Mouse (Mus musculus) liver, embryonic 14.5 days (tissue): ENCODE measurements around the gene Pgbd5. TPM values are rescaled to one million over a fixed set of nuclear protein-coding genes. Genes with fewer than 3 reads are reported as not detected.

Experiments used
- ATAC-seq: fragments of 200-750 bp; cut with Nextera tagmentation; 2 replicates; pipeline ENCODE4 v1.8.0; 2017; ENCODE audit warnings: moderate number of reproducible peaks, mild to moderate bottlenecking, moderate library complexity; ENCODE audit not compliant: insufficient read depth
- DNase-seq, 3 experiments: peaks; one replicate each; pipeline ENCODE4 v3.0.0-alpha.2; 2012 to 2013; ENCODE audit warnings: low read depth in 3 of 3, low spot score in 3 of 3
- H3K27ac ChIP-seq: fragments of 300-500 bp; sonication (generic); 2 replicates; pipeline ENCODE4 v1.5.1; 2014; ENCODE audit warnings: moderate library complexity, mild to moderate bottlenecking, control low read depth, inconsistent platforms
- H3K27me3 ChIP-seq: fragments of 300-500 bp; sonication (generic); 2 replicates; pipeline ENCODE4 v1.6.1; 2014; ENCODE audit warnings: mild to moderate bottlenecking, low read length, moderate library complexity; ENCODE audit not compliant: control insufficient read depth, insufficient read depth
- H3K36me3 ChIP-seq: fragments of 300-500 bp; sonication (generic); replicated peaks from 2 replicates; pipeline ENCODE4 v1.6.1; 2014; ENCODE audit warnings: low read depth; ENCODE audit not compliant: control insufficient read depth, insufficient read depth
- H3K4me1 ChIP-seq, 2 experiments: fragments of 200-500 bp in 1 of 2; fragments of 300-500 bp in 1 of 2; sonication (generic) in 1 of 2; replicated peaks; 2 replicates each; pipeline ENCODE4 v1.6.1; 2012 to 2014; ENCODE audit warnings: antibody characterized with exemption in 1 of 2, inconsistent platforms in 1 of 2, low read length in 1 of 2; ENCODE audit not compliant: control insufficient read depth in 2 of 2, insufficient read depth in 2 of 2
- H3K4me2 ChIP-seq: fragments of 300-500 bp; sonication (generic); 2 replicates; pipeline ENCODE4 v1.6.1; 2014; ENCODE audit warnings: low read depth, mild to moderate bottlenecking, control low read depth, moderate library complexity
- H3K4me3 ChIP-seq, 2 experiments: fragments of 200-500 bp in 1 of 2; fragments of 300-500 bp in 1 of 2; sonication (generic) in 1 of 2; 2 replicates each; pipeline ENCODE4 v1.5.1; 2012 to 2014; ENCODE audit warnings: low read depth in 2 of 2, low read length in 2 of 2, mild to moderate bottlenecking in 2 of 2, control low read depth in 1 of 2, inconsistent platforms in 1 of 2, moderate library complexity in 1 of 2; ENCODE audit not compliant: insufficient read depth in 1 of 2
- H3K9ac ChIP-seq: fragments of 300-500 bp; sonication (generic); replicated peaks from 2 replicates; pipeline ENCODE4 v1.6.1; 2014; ENCODE audit warnings: mild to moderate bottlenecking, control low read depth, moderate library complexity
- H3K9me3 ChIP-seq: fragments of 300-500 bp; sonication (generic); 2 replicates; pipeline ENCODE4 v1.6.1; 2016; ENCODE audit warnings: low read length, mixed read lengths; ENCODE audit not compliant: control insufficient read depth
- CTCF ChIP-seq: IDR thresholded peaks from 2 replicates; pipeline ENCODE4 v1.5.1; 2016; ENCODE audit warnings: antibody characterized with exemption, low read depth, control low read depth
- EP300 ChIP-seq: IDR thresholded peaks from 2 replicates; pipeline ENCODE4 v1.6.1; 2016; ENCODE audit warnings: antibody characterized with exemption, low read depth
- WGBS: fragments of 180-500 bp; shearing (Covaris S2); extraction: QIAGEN DNeasy Blood & Tissue Kit; methylation state at CpG from one replicate; pipeline ENCODE4 v1.1.7; 2014; ENCODE audit not compliant: insufficient replicate concordance; 5-methylcytosine and 5-hydroxymethylcytosine counted together
- polyA plus RNA-seq, 2 experiments: library from polyadenylated mRNA; depleted of rRNA in 1 of 2; stranded (reverse) in 1 of 2; unstranded in 1 of 2; fragments of >200 nt; fragmentation: Nextera tagmentation in 1 of 2; extraction: Ambion mirVana in 1 of 2; gene quantifications; 2 replicates each; pipeline versions ENCODE4 v1.2.1 to v1.2.3; 2012 to 2014

Gene Pgbd5
- polyA plus RNA-seq, 2 experiments: 0.15 to 0.18 TPM

DNA sequence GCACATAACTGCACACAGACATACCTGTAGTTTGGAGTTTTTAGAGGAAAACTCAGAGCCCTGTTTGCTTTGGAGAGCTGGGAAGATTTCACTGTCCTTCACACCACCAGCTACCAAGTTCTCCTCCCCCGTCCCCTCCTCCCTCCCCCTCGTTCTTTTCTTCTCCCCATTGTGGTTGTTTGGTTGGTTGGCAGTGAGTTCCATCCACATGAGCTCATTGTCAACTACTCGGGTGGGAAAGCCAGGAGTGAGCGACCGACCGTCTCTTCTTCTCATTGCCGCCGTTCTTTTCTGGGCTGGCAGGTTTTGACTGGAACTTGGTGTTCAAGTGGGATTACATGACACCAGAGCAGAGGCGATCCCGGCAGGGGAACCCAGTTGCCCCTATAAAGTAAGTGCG, 107.8 kb downstream of the Pgbd5 start:
- WGBS: 74% methylated on average over 11 of the region's 11 CpGs
- no peaks in the 10 kb centered on the region for H3K9me3 ChIP-seq
- TF ChIP-seq CTCF (no peak), EP300 (no peak)
- H3K27me3 ChIP-seq: no peaks in the 10 kb centered on the region
- DNase-seq (no peak), ATAC-seq (no peak)
- H3K4me1 ChIP-seq: no peaks in the 10 kb centered on the region
- no peaks in the 10 kb centered on the region; the same call in 1 of the 2 replicates for H3K36me3 ChIP-seq
- H3K27ac ChIP-seq: no peak overlapping the region
- H3K9ac ChIP-seq: no peak overlapping the region
- no peak overlapping the region for H3K4me3 ChIP-seq
- no peak overlapping the region for H3K4me2 ChIP-seq

DNA sequence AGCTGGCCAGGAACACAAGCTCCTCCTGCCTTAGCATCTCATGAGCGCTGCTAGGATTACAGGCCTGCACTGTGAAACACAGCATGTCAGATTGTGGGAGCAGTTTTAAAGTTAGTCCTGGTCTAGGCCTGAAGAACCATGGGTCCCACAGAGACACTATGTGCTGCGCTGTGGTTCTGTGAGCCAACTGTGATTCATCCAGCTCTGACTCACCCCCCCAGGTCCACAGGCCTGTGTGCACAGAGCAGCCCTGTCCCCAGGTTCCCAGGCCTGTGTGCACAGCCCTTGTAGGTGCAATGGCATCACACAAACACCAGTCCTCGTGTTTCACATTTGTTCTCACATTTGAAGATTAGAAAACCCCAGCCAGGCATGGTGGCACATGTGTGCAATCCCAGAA, 108.4 kb downstream of the Pgbd5 start:
- Histone ChIP-seq H3K4me2 (no peak overlapping the region), H3K36me3 (no peaks in the 10 kb centered on the region; the same call in 1 of the 2 replicates), H3K4me3 (no peak overlapping the region), H3K27me3 (no peaks in the 10 kb centered on the region), H3K27ac (no peak overlapping the region), H3K9ac (no peak overlapping the region), H3K9me3 (no peaks in the 10 kb centered on the region), H3K4me1 (no peaks in the 10 kb centered on the region)
- DNase-seq: no peak
- ATAC-seq: no peak
- TF ChIP-seq CTCF (no peak), EP300 (no peak)
- WGBS: 78% methylated on average over 3 of the region's 3 CpGs

DNA sequence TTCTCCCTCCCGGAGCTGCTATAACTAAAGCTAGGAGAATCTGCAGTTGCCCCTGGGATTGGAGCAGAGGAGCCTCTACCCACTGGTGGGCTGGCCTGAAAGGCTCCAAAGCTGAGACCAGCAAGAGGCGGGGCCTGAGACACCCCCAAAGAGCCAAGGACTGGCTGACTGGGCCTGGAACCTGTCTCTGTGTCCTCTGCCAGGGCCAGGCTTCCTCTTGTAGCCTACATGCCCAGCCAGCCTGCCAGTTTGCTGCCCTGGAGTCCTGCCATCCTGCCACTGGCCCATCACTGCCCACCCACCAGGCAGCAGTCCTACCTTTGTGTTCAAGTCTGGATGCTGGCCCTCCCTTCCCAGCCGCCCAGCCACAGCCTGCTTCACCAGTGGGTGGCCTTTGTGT, 109.0 kb downstream of the Pgbd5 start:
- 55% methylated on average over 3 of the region's 3 CpGs for WGBS
- ATAC-seq (no peak), DNase-seq (no peak)
- Histone ChIP-seq H3K9me3 (no peaks in the 10 kb centered on the region), H3K9ac (no peak overlapping the region), H3K4me3 (no peak overlapping the region), H3K27ac (no peak overlapping the region), H3K27me3 (no peaks in the 10 kb centered on the region), H3K4me2 (no peak overlapping the region), H3K36me3 (no peaks in the 10 kb centered on the region; the same call in 1 of the 2 replicates), H3K4me1 (no peaks in the 10 kb centered on the region)
- no peak for TF ChIP-seq CTCF
- TF ChIP-seq EP300: no peak

DNA sequence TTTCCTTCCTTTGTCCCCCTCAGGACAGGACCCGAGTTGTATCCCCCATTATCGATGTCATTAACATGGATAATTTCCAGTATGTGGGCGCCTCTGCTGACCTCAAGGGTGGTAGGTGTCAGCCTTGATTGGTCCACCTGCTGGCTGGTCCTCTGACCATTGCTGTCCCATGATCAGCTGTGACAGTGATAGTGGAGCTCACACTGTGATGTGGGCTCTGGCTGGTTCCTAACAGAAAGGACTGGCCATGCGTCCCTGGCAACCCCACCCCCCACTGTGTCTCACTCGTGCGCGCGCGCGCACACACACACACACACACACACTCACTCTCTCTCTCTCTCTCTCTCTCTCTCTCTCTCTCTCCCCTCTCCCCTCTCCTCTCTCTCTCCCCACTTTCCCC, 109.8 kb downstream of the Pgbd5 start:
- TF ChIP-seq EP300: no peak
- no peak for TF ChIP-seq CTCF

DNA sequence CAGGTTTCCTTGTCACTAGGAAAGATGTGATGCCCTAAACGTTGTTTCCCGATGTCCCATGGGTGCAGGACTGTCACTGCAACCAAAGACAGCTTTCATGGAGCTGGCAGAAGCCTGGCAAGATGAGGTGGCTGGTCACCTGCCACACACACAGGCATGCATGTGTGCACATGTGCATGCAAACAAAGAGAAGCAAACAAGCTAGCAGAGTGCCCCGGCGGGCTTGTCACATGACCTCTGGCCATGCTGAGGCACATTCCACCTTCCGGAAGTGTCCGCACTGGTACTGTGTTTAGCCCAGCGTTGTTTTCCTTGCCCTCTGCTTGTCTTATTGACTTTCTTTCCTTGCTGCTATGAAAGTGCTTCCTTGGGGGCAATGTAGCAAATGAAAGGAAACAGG, 111.2 kb downstream of the Pgbd5 start:
- no peak for TF ChIP-seq EP300
- TF ChIP-seq CTCF: no peak
- DNase-seq (no peak), ATAC-seq (no peak)
- Histone ChIP-seq H3K27me3 (no peaks in the 10 kb centered on the region), H3K36me3 (no peaks in the 10 kb centered on the region; the same call in 1 of the 2 replicates), H3K4me1 (no peaks in the 10 kb centered on the region), H3K4me3 (no peak overlapping the region), H3K27ac (no peak overlapping the region), H3K4me2 (no peak overlapping the region), H3K9ac (no peak overlapping the region), H3K9me3 (no peaks in the 10 kb centered on the region)
- WGBS: 83% methylated on average over 7 of the region's 7 CpGs

More for the DNA sequence above, 109.8 kb downstream of the Pgbd5 start:
- WGBS: 81% methylated on average over 10 of the region's 10 CpGs
- ATAC-seq (no peak), DNase-seq (no peak)
- Histone ChIP-seq H3K4me3 (no peak overlapping the region), H3K27me3 (no peaks in the 10 kb centered on the region), H3K4me2 (no peak overlapping the region), H3K9me3 (no peaks in the 10 kb centered on the region), H3K27ac (no peak overlapping the region), H3K4me1 (no peaks in the 10 kb centered on the region), H3K9ac (no peak overlapping the region), H3K36me3 (no peaks in the 10 kb centered on the region; the same call in 1 of the 2 replicates)
